Mouse (Mus musculus): Measurements from ENCODE around the gene Eif4enif1.

- no peak for TF ChIP-seq CTCF (conservative IDR thresholded peaks at IDR 0.05; ENCODE audit: insufficient read depth, insufficient read length, low read depth, low read length)
- TF ChIP-seq POLR2A (IDR thresholded peaks at IDR 0.05; ENCODE audit: low read depth, low read length) = no peak
Observed at GRCm38 (mm10) chr11:3247387-3247786, 45.2 kb downstream of the Eif4enif1 start.

All from kidney, adult 2 months (tissue).